Mouse (Mus musculus) stomach, embryonic 14.5 days (tissue): ENCODE measurements around the gene Rps6kb2. TPM values are rescaled to one million over a fixed set of nuclear protein-coding genes. Genes with fewer than 3 reads are reported as not detected.

Source experiments
- ATAC-seq: fragments of 200-750 bp; cut with Nextera tagmentation; 2 replicates; pipeline ENCODE4 v1.8.0; 2017; ENCODE audit warnings: low read depth, moderate TSS enrichment; ENCODE audit not compliant: insufficient number of reproducible peaks, insufficient read depth, low FRiP score
- H3K27ac ChIP-seq: fragments of 300-500 bp; sonication (generic); 2 replicates; pipeline ENCODE4 v1.5.1; 2014; ENCODE audit warnings: mild to moderate bottlenecking, low read length, moderate library complexity, mixed read lengths
- H3K27me3 ChIP-seq: fragments of 300-500 bp; sonication (generic); 2 replicates; pipeline ENCODE4 v1.6.1; 2014; ENCODE audit warnings: low read length, control low read depth, mixed read lengths; ENCODE audit not compliant: control insufficient read depth, insufficient read depth
- H3K36me3 ChIP-seq: fragments of 300-500 bp; sonication (generic); 2 replicates; pipeline ENCODE4 v1.6.1; 2014; ENCODE audit warnings: mild to moderate bottlenecking, control low read depth, low read length, moderate library complexity, mixed read lengths; ENCODE audit not compliant: control insufficient read depth, insufficient read depth
- H3K4me1 ChIP-seq: fragments of 300-500 bp; sonication (generic); 2 replicates; pipeline ENCODE4 v1.6.1; 2014; ENCODE audit warnings: low read length, control low read depth, mixed read lengths; ENCODE audit not compliant: control insufficient read depth, insufficient read depth
- H3K4me2 ChIP-seq: fragments of 300-500 bp; sonication (generic); replicated peaks from 2 replicates; pipeline ENCODE4 v1.6.1; 2014; ENCODE audit warnings: low read depth, low read length, control low read depth
- H3K4me3 ChIP-seq: fragments of 300-500 bp; sonication (generic); 2 replicates; pipeline ENCODE4 v1.5.1; 2014; ENCODE audit warnings: low read depth, low read length, control low read depth
- H3K9ac ChIP-seq: fragments of 300-500 bp; sonication (generic); replicated peaks from 2 replicates; pipeline ENCODE4 v1.6.1; 2014; ENCODE audit warnings: low read depth, mild to moderate bottlenecking, control low read depth, low read length, moderate library complexity, mixed read lengths
- H3K9me3 ChIP-seq: fragments of 300-500 bp; sonication (generic); 2 replicates; pipeline ENCODE4 v1.6.1; 2016; ENCODE audit warnings: low read depth, low read length, control low read depth; ENCODE audit not compliant: control insufficient read depth
- WGBS: fragments of 180-500 bp; shearing (Covaris S2); extraction: QIAGEN DNeasy Blood & Tissue Kit; methylation state at CpG from one replicate; pipeline ENCODE4 v1.1.7; 2014; 5-methylcytosine and 5-hydroxymethylcytosine counted together
- polyA plus RNA-seq: library from polyadenylated mRNA; unstranded; fragments of >200 nt; fragmentation: Nextera tagmentation; extraction: Ambion mirVana; gene quantifications from 2 replicates; pipeline ENCODE4 v1.2.1, GENCODE M21; 2014

The Rps6kb2 gene
- polyA plus RNA-seq, 1 experiment from 2014 or later: 38.9 TPM

GRCm38 (mm10) chr19:4153232-4153654, 9.9 kb downstream of the Rps6kb2 start, which contains the start of gene Ptprcap:
Gene Ptprcap (plus strand): TSS chr19:4153604.
- no peak within 1 kb of the TSS for H3K9ac ChIP-seq

GRCm38 (mm10) chr19:4152445-4153231, 10.5 kb downstream of the Rps6kb2 start:
- H3K9me3 ChIP-seq: no peaks in the 10 kb centered on the region
- no peak overlapping the region for H3K27ac ChIP-seq
- peaks cover 19% of the 10 kb centered on the region for H3K4me1 ChIP-seq
- no peak for ATAC-seq
- whole genome bisulfite sequencing: 79% methylated on average over 8 of the region's 8 CpGs
- H3K4me2 ChIP-seq: no peak overlapping the region
- peaks cover 36% of the 10 kb centered on the region for H3K36me3 ChIP-seq
- H3K4me3 ChIP-seq: no peak overlapping the region
- H3K9ac ChIP-seq: no peak overlapping the region
- no peaks in the 10 kb centered on the region for H3K27me3 ChIP-seq

More at GRCm38 (mm10) chr19:4153232-4153654, 9.9 kb downstream of the Rps6kb2 start, which contains the start of gene Ptprcap:
- Histone ChIP-seq H3K4me3 (no peak within 1 kb of the TSS), H3K4me2 (no peak within 1 kb of the TSS), H3K27me3 (no peaks in the 10 kb centered on the region), H3K27ac (no peak within 1 kb of the TSS), H3K4me1 (peaks cover 14% of the 10 kb centered on the region), H3K9me3 (no peaks in the 10 kb centered on the region), H3K36me3 (peaks cover 41% of the 10 kb centered on the region)
- WGBS: 57% methylated on average over 11 of the region's 11 CpGs
- no peak for ATAC-seq

- Histone ChIP-seq H3K4me3 (no peak overlapping the region), H3K9me3 (no peaks in the 10 kb centered on the region), H3K27me3 (no peaks in the 10 kb centered on the region), H3K36me3 (peaks cover 30% of the 10 kb centered on the region), H3K9ac (no peak overlapping the region), H3K27ac (no peak overlapping the region), H3K4me1 (peaks cover 20% of the 10 kb centered on the region), H3K4me2 (no peak overlapping the region)
- ATAC-seq: no peak
- WGBS: 83% methylated on average over 5 of the region's 5 CpGs
These were observed 11.3 kb downstream of the Rps6kb2 start for GRCm38 (mm10) chr19:4151898-4152297.

GRCm38 (mm10) chr19:4151488-4151860, 11.7 kb downstream of the Rps6kb2 start:
- Histone ChIP-seq H3K9me3 (no peaks in the 10 kb centered on the region), H3K4me2 (no peak overlapping the region), H3K4me3 (no peak overlapping the region), H3K9ac (no peak overlapping the region), H3K4me1 (peaks cover 20% of the 10 kb centered on the region), H3K27ac (no peak overlapping the region), H3K27me3 (no peaks in the 10 kb centered on the region), H3K36me3 (peaks cover 27% of the 10 kb centered on the region)
- WGBS: 74% methylated on average over 5 of the region's 5 CpGs
- ATAC-seq: no peak

GRCm38 (mm10) chr19:4150567-4151487, 12.3 kb downstream of the Rps6kb2 start:
- ATAC-seq: no peak
- Histone ChIP-seq H3K4me2 (no peak overlapping the region), H3K9ac (no peak overlapping the region), H3K4me1 (peaks cover 20% of the 10 kb centered on the region), H3K27ac (no peak overlapping the region), H3K27me3 (no peaks in the 10 kb centered on the region), H3K9me3 (no peaks in the 10 kb centered on the region), H3K36me3 (peaks cover 27% of the 10 kb centered on the region), H3K4me3 (no peak overlapping the region)
- WGBS: 88% methylated on average over 22 of the region's 22 CpGs

GRCm38 (mm10) chr19:4149764-4150461, 13.2 kb downstream of the Rps6kb2 start:
- no peaks in the 10 kb centered on the region for H3K9me3 ChIP-seq
- H3K4me3 ChIP-seq: no peak overlapping the region
- H3K36me3 ChIP-seq: peaks cover 27% of the 10 kb centered on the region
- H3K4me2 ChIP-seq: peak overlapping the region; percentile 78
- H3K27me3 ChIP-seq: no peaks in the 10 kb centered on the region
- peaks cover 20% of the 10 kb centered on the region for H3K4me1 ChIP-seq
- WGBS: 94% methylated on average over 17 of the region's 17 CpGs
- H3K9ac ChIP-seq: 0 out of 2 replicates have a peak overlapping the region, but pooled peaks have one; percentile 1
- ATAC-seq: no peak
- H3K27ac ChIP-seq: no peak overlapping the region

GRCm38 (mm10) chr19:4149283-4149682, 13.9 kb downstream of the Rps6kb2 start:
- Histone ChIP-seq H3K36me3 (peaks cover 27% of the 10 kb centered on the region), H3K9me3 (no peaks in the 10 kb centered on the region), H3K4me1 (peaks cover 20% of the 10 kb centered on the region), H3K4me3 (peak overlapping the region; percentile 79), H3K9ac (peak overlapping the region; percentile 75), H3K27ac (no peak overlapping the region), H3K27me3 (no peaks in the 10 kb centered on the region), H3K4me2 (peak overlapping the region; percentile 78)
- WGBS: 86% methylated on average over 11 of the region's 11 CpGs
- ATAC-seq: no peak

- Histone ChIP-seq H3K9me3 (no peaks in the 10 kb centered on the region), H3K9ac (peak overlapping the region; percentile 75), H3K36me3 (peaks cover 27% of the 10 kb centered on the region), H3K27me3 (no peaks in the 10 kb centered on the region), H3K4me2 (peak overlapping the region; percentile 78), H3K27ac (peak overlapping the region; percentile 18; the same call in 1 of the 2 replicates), H3K4me1 (peaks cover 20% of the 10 kb centered on the region), H3K4me3 (peak overlapping the region; percentile 79)
- WGBS: 0% methylated on average over 8 of the region's 8 CpGs
- 0 out of 2 replicates have a peak, but pooled peaks have one; percentile 11 for ATAC-seq
These were observed 14.3 kb downstream of the Rps6kb2 start for GRCm38 (mm10) chr19:4148819-4149218.
